Comparison of ENCODE assay signal across 10 mouse cellular contexts in the genomic region with DNA sequence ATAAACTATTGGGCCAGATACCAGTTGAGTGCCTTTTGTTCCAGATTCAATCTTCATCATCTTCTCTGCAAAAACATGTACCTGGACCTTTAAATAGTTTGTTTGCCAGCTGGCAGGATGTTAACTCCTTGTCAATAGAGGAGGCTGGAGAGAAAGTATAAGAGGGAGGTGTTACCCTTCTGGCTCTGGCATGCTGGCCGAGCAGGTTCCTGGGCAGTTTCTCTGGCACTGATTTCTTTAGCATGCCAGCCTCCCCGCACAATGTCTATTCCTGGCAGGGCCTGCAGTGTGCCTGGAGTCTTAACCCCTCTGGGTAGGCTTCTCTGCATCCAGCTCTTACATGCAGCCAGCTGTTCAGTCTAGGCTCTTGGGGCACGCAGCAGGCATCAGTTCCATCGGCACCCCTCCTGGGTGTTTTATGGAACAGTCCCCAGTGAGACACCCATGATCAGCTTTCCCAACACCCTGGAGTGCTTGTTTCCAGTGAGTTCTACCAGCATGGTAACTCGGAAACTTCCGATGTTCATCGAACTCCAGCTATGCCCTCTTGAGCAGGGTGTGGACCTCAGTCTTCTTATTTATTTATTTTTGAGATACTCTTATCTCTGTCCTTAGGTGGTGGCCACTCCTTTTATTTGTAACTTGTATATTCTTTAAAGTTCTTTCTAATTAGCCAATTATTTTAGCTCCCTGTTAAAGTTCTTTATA. TPM values are rescaled to one million over a fixed set of nuclear protein-coding genes. Genes with fewer than 3 reads are reported as not detected.
DNase-seq lines count a peak whose midpoint lies in the region; ATAC-seq and TF ChIP-seq lines count a peak whose summit lies in the region.
"Had no signal": no experiment of that assay in that cellular context is flagged by ENCODE, and none has a peak within 500 bp of the region (broad histone marks: within the 10 kb centered on the region; RNA-seq: fewer than 3 reads in every experiment).

No protein-coding gene starts in this region.

- TF ChIP-seq CTCF in left cerebral cortex, adult 2 months (IDR thresholded peaks at IDR 0.05), result no peak

- WGBS in kidney, embryonic 14.5 days, result 90% methylated on average over 7 of the region's 7 CpGs
- WGBS in stomach, embryonic 16.5 days, result 70% methylated on average over 7 of the region's 7 CpGs
- 95% methylated on average over 7 of the region's 7 CpGs for WGBS in forebrain, embryonic 11.5 days

- no peaks in the 10 kb centered on the region for H3K9me3 ChIP-seq in kidney, embryonic 14.5 days (ENCODE audit: control insufficient read depth, low read length)
- H3K9me3 ChIP-seq in stomach, embryonic 16.5 days (replicated peaks; ENCODE audit: control insufficient read depth, low read length), result no peaks in the 10 kb centered on the region
- H3K9me3 ChIP-seq in forebrain, embryonic 11.5 days (ENCODE audit: control insufficient read depth, low read length), result no peaks in the 10 kb centered on the region
- H3K9me3 ChIP-seq: limb, embryonic 12.5 days had no signal

- no peaks in the 10 kb centered on the region for H3K36me3 ChIP-seq in kidney, embryonic 14.5 days (ENCODE audit: control insufficient read depth, insufficient read depth, low read length)
- no peaks in the 10 kb centered on the region for H3K36me3 ChIP-seq in stomach, embryonic 16.5 days (ENCODE audit: control insufficient read depth, insufficient read depth, low read length)
- no peaks in the 10 kb centered on the region; the same call in 1 of the 2 replicates for H3K36me3 ChIP-seq in forebrain, embryonic 11.5 days (ENCODE audit: control insufficient read depth, insufficient read depth, low read length)

- no peaks in the 10 kb centered on the region for H3K27me3 ChIP-seq in kidney, embryonic 14.5 days (ENCODE audit: control insufficient read depth, insufficient read depth, low read length)
- no peaks in the 10 kb centered on the region for H3K27me3 ChIP-seq in stomach, embryonic 16.5 days (ENCODE audit: control insufficient read depth, insufficient read depth, low read length)
- no peaks in the 10 kb centered on the region for H3K27me3 ChIP-seq in forebrain, embryonic 11.5 days (ENCODE audit: control insufficient read depth, insufficient read depth, low read length)
- H3K27me3 ChIP-seq: limb, embryonic 12.5 days had no signal

- intact Hi-C loops in left cerebral cortex, adult 2 months (cut with DNase I), result no loop called here

- no peak overlapping the region for H3K4me2 ChIP-seq in kidney, embryonic 14.5 days (replicated peaks; ENCODE audit: low read depth, low read length)
- H3K4me2 ChIP-seq in stomach, embryonic 16.5 days (ENCODE audit: low read depth, low read length), result no peak overlapping the region
- no peak overlapping the region for H3K4me2 ChIP-seq in forebrain, embryonic 11.5 days (ENCODE audit: low read depth, low read length, severe bottlenecking)
- H3K4me2 ChIP-seq: limb, embryonic 12.5 days had no signal

- no peak for ATAC-seq in kidney, embryonic 14.5 days (ENCODE audit: low FRiP score, low TSS enrichment)
- ATAC-seq in stomach, embryonic 16.5 days (ENCODE audit: insufficient read depth, low FRiP score), result peak; percentile 64; the same call in 1 of the 2 replicates
- no peak for ATAC-seq in forebrain, embryonic 11.5 days (replicated peaks; ENCODE audit: low FRiP score)
- ATAC-seq in frontal cortex, adult (ENCODE audit: low TSS enrichment), result no peak

- DNase-seq in kidney, adult 11 months, result peak; percentile 60
- DNase-seq in cerebellum, adult 9-11 months, result peak; percentile 51
- peak; percentile 50 for DNase-seq in kidney, adult 9 months
- no peak for DNase-seq in forebrain, embryonic 11.5 days (ENCODE audit: low spot score)
- DNase-seq in left cerebral cortex, adult 2 months (ENCODE audit: extremely low spot score in 1 of 2, low spot score in 2 of 2), result no peak

- H3K27ac ChIP-seq in kidney, embryonic 14.5 days (ENCODE audit: low read depth, low read length), result no peak overlapping the region
- peak overlapping the region; percentile 75 for H3K27ac ChIP-seq in stomach, embryonic 16.5 days (ENCODE audit: low read length)
- no peak overlapping the region for H3K27ac ChIP-seq in forebrain, embryonic 11.5 days (ENCODE audit: low read depth, low read length)
- H3K27ac ChIP-seq in left cerebral cortex, adult 2 months, result no peak overlapping the region
- H3K27ac ChIP-seq: limb, embryonic 12.5 days had no signal

- no peaks in the 10 kb centered on the region for H3K4me1 ChIP-seq in kidney, embryonic 14.5 days (ENCODE audit: control insufficient read depth, insufficient read depth, low read length)
- peaks cover 10% of the 10 kb centered on the region; the same call in 1 of the 2 replicates for H3K4me1 ChIP-seq in stomach, embryonic 16.5 days (ENCODE audit: control insufficient read depth, insufficient read depth, low read length)
- H3K4me1 ChIP-seq in forebrain, embryonic 11.5 days (replicated peaks; ENCODE audit: control insufficient read depth, insufficient read depth, low read length), result no peaks in the 10 kb centered on the region
- H3K4me1 ChIP-seq: limb, embryonic 12.5 days had no signal

- no peak overlapping the region for H3K4me3 ChIP-seq in kidney, embryonic 14.5 days (ENCODE audit: low read length)
- no peak overlapping the region for H3K4me3 ChIP-seq in stomach, embryonic 16.5 days (replicated peaks; ENCODE audit: low read length)
- no peak overlapping the region for H3K4me3 ChIP-seq in forebrain, embryonic 11.5 days (ENCODE audit: low read depth, low read length)
- no peak overlapping the region for H3K4me3 ChIP-seq in left cerebral cortex, adult 2 months
- H3K4me3 ChIP-seq: limb, embryonic 12.5 days; myocyte had no signal

- H3K9ac ChIP-seq in kidney, embryonic 14.5 days (ENCODE audit: low read depth, low read length), result no peak overlapping the region
- H3K9ac ChIP-seq in stomach, embryonic 16.5 days (ENCODE audit: low read length), result peak overlapping the region; percentile 37; the same call in 1 of the 2 replicates
- no peak overlapping the region for H3K9ac ChIP-seq in forebrain, embryonic 11.5 days (ENCODE audit: low read length)
- H3K9ac ChIP-seq: limb, embryonic 12.5 days had no signal

RNA-seq across cellular contexts. Expression of a gene that starts 10.0 kb away (rescaled TPM):
- polyA plus RNA-seq in kidney, embryonic 14.5 days (2014; fragmentation: Nextera tagmentation; extraction: Ambion mirVana), result 265 and 337 TPM in 2 replicates
- polyA plus RNA-seq in stomach, embryonic 16.5 days (2015; fragmentation: Nextera tagmentation; extraction: Ambion mirVana), result 216 and 218 TPM in 2 replicates
- 400 and 407 TPM in 2 replicates for polyA plus RNA-seq in forebrain, embryonic 11.5 days (2014; fragmentation: Nextera tagmentation; extraction: Ambion mirVana)
- total RNA-seq in left cerebral cortex, adult 2 months (2021), result 10 to 100 TPM; 33.7 to 36.8 TPM

RNA-seq across cellular contexts. Expression of a gene that starts 10.4 kb away (rescaled TPM):
- polyA plus RNA-seq in kidney, embryonic 14.5 days (2014; fragmentation: Nextera tagmentation; extraction: Ambion mirVana), result 12.1 and 31.1 TPM in 2 replicates
- 31.4 and 31.5 TPM in 2 replicates for polyA plus RNA-seq in stomach, embryonic 16.5 days (2015; fragmentation: Nextera tagmentation; extraction: Ambion mirVana)
- polyA plus RNA-seq in forebrain, embryonic 11.5 days (2014; fragmentation: Nextera tagmentation; extraction: Ambion mirVana), result 29.9 and 33.1 TPM in 2 replicates
- total RNA-seq in left cerebral cortex, adult 2 months (2021), result 10 to 100 TPM; 36.6 to 40.8 TPM

RNA-seq across cellular contexts. Expression of a gene that starts 38.3 kb away (rescaled TPM):
- 0.84 and 0.94 TPM in 2 replicates for polyA plus RNA-seq in kidney, embryonic 14.5 days (2014; fragmentation: Nextera tagmentation; extraction: Ambion mirVana)
- 4.4 and 4.6 TPM in 2 replicates for polyA plus RNA-seq in stomach, embryonic 16.5 days (2015; fragmentation: Nextera tagmentation; extraction: Ambion mirVana)
- 0.48 and 0.60 TPM in 2 replicates for polyA plus RNA-seq in forebrain, embryonic 11.5 days (2014; fragmentation: Nextera tagmentation; extraction: Ambion mirVana)
- 1 to 10 TPM; 2.2 to 2.8 TPM for total RNA-seq in left cerebral cortex, adult 2 months (2021)
- polyA plus RNA-seq: myocyte had no signal

Comparison
In these comparisons a context has a peak if more than half of its experiments do, and no peak if none do; other contexts are left out.
1. DNase-seq: peak in kidney, adult 11 months (single experiment), cerebellum, adult 9-11 months (single experiment) and kidney, adult 9 months (single experiment); none in forebrain, embryonic 11.5 days (single experiment) and left cerebral cortex, adult 2 months (0 of 2).